Mouse (Mus musculus): ENCODE measurements around the gene Eya4.

Gene Eya4

DNA sequence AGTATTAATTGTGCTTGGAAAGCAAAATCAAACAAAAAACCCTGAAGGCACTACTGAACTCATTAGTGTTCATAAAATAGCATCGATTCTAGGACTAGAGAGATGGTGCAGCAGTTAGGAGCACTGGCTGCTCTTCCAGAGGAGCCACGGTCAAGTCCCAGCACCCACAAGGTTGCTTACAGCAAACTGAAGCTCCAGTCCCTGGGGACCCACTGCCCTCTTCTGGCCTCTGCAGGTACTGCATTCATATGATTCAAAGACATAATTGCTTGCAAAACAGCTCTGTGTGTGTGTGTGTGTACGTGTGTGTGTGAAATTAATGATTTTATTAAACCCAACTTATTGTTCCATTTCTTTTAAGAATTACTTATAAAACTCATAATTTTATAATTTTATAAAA is 200.2 kb downstream of the Eya4 start:
- DNase-seq, result peak; percentile 5

DNA sequence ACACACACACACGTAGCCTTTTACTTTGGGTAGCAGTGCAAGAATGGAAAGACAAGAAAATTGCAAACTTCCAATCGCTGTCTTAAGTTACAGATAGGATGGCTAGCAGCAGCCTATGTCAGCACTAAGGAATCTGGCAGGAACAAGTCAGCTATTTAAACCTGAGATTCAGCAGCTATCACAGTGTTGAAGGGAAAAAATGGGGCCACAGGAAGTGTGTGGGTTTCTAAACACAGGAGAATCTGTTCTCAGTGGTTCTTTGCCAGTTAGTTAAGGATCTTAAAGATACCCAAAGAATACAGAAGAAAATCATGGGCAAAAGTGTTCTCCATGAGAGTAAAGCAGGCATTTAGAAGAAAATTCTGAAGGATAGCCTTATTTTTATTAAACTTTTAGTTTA is 206.0 kb downstream of the Eya4 start:
- no peak for DNase-seq

GRCm38 (mm10) chr10:23127947-23128346 is 222.6 kb downstream of the Eya4 start:
- DNase-seq, result no peak

GRCm38 (mm10) chr10:23127151-23127550 is 223.4 kb downstream of the Eya4 start:
- DNase-seq, result no peak

DNA sequence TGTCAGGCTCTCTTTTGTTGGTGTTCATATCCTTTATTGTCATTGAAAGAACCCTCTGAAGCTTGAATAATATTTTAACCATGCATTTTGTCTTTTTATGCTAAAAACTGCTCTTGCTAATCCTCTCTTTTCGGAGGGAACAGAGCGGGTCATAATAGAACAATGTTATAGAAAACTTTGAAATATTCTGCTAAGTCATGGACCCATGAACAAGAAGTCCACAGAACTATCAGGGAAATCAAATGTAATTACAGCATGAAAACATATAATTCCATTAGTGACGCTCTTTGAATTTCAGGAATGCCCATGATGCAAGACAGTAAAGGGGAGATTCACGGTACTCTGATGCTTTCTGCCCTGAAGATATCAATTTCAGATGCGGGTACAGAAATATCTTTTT is 224.1 kb downstream of the Eya4 start:
- no peak for DNase-seq

DNA sequence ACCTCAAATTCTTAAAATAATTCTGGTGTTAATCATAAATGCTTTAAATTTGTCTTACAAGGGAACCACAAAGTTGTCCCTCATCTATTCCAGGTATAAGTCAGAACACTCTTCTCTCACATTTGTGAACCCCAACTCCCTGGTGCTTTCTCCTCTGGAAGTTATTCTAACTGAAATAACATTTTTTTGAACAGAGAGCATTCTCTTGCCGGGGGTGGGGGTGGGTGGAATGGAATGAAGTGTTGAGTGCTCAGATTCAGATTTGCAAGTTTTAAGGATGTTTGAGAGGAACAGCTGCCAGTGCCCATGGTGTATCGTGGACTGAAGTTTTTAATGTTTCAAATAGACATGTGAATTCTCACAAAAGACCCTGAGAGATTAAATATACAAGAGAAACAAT is 230.1 kb downstream of the Eya4 start:
- DNase-seq, result no peak

GRCm38 (mm10) chr10:23116786-23117410 is 233.7 kb downstream of the Eya4 start:
- DNase-seq, result peak; percentile 13 to 23

GRCm38 (mm10) chr10:23116063-23116462 is 234.5 kb downstream of the Eya4 start:
- no peak for DNase-seq

DNA sequence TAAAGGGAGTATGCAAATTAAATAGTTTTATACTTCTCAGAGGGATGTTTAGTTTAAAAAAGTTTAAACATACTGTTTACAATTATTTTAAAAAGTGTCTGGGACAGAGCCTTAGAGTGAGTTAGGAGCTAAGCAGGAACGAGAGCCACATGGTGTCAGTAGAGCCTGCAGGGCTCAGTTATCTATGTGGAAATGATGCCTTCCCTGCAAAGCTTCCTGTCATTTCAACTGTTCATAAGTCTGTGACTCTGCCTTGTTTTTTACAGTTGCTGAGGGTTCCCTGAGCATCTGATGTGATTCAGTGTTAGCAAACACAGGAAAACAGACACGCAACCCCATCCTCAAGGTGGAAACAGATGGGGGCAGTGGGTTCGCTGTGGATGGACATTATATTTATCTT is 235.3 kb downstream of the Eya4 start:
- no peak for DNase-seq

GRCm38 (mm10) chr10:23108122-23108521 is 242.5 kb downstream of the Eya4 start:
- DNase-seq, result no peak

- DNase-seq, result no peak
Observed at GRCm38 (mm10) chr10:23092517-23092916, 258.1 kb downstream of the Eya4 start.

DNA sequence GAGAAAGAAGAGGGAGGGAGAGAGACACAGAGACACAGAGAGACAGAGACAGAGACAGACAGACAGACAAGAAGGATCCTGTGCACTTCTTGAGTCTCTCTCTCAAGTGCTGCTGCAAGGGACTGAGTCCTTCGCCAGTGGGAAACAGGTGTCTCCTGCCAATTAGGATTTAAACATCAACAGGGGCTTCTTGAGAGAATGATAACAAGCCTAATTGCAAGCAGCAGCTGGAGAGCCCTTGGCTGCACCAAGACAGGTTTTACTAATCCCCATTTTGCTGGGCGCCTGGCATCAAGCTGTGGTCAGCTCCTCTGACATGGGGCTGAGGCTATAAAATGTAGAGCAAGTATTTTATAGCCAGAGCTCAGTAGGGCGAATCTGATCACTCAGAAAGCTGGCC is 259.0 kb downstream of the Eya4 start:
- DNase-seq, result no peak

GRCm38 (mm10) chr10:23090323-23090722 is 260.3 kb downstream of the Eya4 start:
- no peak for DNase-seq

DNA sequence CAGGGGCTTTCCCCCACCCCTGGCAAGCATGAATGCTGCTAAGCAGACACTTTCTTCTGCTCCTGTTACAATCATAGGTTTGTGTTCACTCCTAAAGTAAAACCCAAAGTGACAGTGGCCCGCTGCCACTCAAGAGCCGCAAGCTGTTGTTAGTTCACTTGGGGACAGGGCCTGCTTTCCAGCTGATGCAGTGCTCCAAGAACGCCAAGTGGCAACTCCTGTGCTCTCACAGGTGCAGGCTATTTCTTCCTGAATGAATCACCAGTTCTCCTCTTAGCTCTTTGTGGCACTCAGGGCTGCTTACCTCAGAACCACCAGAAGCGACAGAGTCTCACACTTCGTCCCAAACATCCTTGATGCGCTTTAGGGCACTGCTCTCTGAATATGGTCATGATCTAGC is 261.3 kb downstream of the Eya4 start:
- DNase-seq, result no peak

DNA sequence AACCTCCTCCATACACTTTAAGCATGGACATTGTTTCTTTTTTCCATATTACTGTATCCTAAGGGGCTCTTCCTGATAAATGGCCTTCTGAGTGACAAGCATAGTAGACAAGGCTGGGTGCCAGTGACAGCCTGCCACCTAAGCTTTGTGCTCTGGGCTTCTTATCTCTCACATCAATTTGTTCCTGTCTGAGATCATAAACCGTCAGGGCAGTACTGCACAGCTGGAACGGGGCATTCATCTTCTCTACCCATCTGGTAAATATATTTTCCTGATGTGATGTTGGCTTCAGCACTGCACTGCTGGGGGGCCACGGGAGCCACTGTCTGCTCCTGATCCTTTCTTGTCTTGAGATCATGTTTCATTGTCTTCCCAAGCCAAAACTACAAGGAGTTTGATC is 261.8 kb downstream of the Eya4 start:
- DNase-seq, result no peak

DNA sequence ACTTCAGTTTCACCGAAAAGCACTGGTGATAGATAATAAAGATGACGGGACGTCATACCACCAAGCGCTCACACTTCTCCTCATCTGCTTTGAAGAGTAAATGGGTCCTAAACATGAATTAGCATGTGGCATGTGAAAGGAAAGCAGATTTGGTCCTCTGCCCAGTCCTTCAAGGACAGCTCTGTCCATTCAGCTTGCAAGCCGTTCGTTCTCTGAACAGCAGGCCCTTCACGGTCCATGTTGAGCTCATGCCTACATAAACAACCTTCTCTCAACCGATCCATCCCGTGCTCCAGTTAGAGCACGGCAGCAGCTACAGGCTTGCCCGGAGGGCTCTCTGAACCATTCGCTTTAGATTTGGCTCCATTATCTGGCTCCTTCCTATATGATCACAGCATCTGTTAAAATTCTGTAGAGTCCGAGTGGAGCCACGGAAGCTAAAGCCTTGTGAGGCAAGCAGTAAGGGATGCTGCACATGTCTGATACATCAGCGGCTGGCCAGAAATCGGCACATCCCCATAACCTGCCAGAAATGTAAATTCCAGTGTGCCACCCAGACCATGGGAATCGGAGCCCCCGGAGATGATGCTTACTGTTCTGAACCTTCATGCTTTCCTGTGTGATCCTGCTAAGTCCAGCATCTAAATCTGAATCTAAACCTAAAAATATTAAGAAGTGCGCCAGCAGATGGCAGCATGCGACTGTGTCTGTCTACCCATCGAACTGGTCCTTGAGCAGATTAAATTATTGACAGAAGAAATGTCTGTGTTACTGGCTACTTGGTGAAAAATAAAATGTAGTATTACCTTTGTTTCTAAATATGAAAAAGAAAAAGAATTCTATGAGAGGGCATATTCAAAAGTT is 264.0 kb downstream of the Eya4 start:
- peak in 1 of 2 experiments; percentile 7 for DNase-seq

DNA sequence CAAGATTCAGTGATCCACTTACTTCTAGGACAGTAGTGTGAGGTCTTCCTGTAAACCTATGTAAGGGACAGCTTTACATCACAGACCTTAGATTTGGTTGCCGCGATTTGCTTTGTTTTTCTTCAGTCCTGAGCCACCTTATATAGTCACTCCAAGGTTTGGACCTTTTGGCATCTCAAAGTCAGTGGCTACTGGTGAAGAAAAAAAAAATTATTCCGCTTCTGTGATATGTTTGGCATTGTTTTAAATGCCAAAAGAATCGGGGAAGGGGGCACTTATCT is 269.1 kb downstream of the Eya4 start:
- DNase-seq, result no peak

DNA sequence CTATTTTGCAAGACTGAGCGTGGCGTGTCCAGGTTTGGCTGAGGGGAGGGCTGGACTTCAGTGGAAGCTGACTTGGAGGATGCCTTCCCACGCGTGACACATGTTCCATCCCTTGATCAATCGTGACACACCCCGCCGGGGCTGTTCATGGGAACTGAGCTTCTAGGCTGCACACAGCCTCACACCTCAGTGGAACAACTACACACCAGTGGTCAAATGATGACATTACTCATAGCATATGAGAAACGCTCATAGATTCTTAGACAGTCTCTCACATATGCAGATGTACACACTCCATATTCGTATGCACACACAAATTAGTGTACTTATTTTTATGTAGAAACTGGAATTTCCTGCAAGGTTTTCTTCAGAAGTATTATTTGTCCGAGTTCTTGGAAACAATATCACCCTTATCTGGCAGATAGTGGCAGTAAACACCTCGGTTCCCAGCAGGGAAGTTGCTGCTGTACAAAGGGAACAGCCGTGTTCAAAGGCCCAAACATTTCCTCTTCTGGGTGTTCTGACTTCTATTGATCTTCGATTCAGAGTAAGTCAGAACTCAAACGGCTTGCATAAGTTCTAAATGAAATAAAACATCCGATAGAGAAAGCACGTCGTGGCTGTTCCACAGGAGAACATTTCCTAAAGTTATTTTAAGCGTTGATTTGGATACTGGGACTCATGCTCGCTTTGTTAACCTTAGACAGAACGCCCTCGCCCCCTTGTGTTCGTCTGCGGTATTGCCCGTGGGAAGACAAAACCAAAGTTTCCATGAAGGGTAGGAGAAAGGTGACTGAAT is 269.6 kb downstream of the Eya4 start:
- peak; percentile 32 to 57 for DNase-seq

GRCm38 (mm10) chr10:23076691-23077385 is 273.7 kb downstream of the Eya4 start:
- no peak for DNase-seq

- no peak for DNase-seq
Observed at GRCm38 (mm10) chr10:23073431-23073830, 277.2 kb downstream of the Eya4 start.

DNA sequence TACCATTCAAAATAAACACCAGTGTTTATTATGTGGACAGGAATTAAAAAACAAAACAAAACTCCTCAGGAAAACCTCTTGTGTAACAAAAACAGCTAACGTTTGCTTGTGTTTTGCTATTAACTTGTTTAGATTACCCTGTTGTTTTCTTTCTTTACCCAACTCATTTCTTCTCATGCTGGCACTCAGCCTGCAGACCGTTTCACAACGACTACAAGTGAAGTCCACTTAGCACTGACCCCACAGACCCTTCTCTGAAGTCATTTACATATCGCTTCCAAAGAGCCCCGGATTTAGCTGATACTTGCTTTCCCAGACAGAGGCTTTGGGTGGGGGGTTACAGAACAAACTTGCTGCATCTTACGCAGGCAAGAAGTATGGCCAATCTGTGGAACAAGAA is 286.9 kb downstream of the Eya4 start:
- no peak for DNase-seq

DNA sequence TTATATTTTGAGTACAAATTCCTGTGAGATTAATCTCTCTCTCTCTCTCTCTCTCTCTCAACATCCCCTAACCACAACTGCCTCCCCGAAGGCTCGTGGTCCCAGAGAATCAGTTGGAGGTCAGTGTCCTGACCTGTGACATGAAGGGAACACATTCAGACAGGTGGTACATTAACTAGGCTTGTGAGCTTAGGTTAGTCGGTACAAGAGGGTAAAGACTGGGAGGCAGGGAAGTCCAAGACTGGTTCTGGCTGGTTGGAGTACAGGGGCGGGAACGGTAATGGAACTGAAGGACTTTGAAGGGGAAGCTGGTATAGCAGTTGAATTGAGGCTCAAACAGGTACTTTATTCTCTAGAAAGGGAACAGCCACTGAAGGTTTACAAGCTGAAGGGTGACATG is 287.9 kb downstream of the Eya4 start:
- no peak for DNase-seq

- DNase-seq, result no peak
Observed at GRCm38 (mm10) chr10:23060694-23061060, 289.9 kb downstream of the Eya4 start.

Data from thymus, postnatal 36 days (tissue).